Mouse (Mus musculus) telencephalon, adult 2 months (tissue): ENCODE data around the gene Grem1.

ENCODE experiments used
- DNase-seq: peaks from one replicate; pipeline ENCODE4 v3.0.0-alpha.2; 2011; ENCODE audit warnings: low read depth, low spot score

The Grem1 gene

DNA sequence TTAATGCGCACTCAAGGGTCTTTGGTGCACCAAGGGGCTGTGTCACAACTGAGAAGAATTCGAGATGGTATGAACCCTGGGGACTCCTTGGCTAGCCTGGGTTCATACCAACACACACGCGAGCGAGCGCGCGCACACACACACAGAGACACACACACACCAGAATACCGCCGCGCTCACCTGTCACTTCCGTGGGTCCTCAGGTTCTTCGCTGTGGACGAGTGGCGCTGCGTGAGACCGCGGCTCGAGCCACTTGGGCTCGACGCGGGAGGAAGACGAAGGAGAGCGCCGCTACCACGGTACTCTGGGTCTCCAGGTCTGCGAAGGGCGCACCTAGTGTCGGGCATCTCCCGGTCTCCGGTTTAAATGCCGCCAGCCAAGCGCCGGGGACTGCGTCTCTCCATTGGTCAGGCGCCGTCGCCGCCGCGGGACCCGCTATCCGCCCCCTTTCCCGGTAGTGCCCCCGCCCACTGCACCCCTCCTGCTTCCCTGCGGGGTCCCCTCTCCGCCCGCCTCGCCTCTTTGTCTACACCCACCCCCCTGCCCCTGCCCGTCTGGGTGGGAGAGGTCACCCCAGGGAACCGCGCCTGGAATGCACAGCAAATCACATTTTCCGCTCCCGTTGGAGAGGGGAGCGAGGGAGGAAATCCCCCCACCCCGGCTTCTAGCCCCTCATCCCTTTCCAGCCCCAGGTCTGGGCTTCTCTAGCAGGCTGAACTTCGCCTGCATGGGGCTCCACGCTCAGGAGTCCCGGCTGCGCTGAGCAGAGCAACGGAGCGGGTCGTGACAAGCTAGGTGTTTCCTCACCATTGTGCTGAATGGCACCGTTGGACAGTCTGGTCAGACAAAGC is at the start of gene Grem1:
Gene Grem1, minus strand, starts transcription at position 336 of the 851 bp plus-strand sequence.
- DNase-seq = no peak

DNA sequence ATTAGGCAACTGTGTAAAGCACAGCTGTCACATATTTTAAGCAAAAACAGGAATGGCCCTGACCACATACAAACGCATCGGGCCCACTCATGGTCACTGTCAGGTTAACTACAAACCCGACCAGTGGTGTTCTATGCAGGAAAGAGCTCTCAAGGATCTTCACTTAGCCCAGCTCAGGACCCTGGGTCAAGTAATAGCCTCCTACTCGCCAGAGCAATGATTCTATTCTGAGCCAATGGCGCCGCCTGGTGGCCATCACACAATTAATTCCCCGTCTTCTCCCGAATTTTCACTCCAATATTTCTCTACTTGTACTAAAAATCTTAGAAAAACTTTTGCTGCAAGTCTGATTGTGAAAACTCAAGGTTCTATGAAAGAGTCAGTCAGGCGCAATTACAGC is 49.2 kb upstream of the Grem1 start:
- no peak for DNase-seq

DNA sequence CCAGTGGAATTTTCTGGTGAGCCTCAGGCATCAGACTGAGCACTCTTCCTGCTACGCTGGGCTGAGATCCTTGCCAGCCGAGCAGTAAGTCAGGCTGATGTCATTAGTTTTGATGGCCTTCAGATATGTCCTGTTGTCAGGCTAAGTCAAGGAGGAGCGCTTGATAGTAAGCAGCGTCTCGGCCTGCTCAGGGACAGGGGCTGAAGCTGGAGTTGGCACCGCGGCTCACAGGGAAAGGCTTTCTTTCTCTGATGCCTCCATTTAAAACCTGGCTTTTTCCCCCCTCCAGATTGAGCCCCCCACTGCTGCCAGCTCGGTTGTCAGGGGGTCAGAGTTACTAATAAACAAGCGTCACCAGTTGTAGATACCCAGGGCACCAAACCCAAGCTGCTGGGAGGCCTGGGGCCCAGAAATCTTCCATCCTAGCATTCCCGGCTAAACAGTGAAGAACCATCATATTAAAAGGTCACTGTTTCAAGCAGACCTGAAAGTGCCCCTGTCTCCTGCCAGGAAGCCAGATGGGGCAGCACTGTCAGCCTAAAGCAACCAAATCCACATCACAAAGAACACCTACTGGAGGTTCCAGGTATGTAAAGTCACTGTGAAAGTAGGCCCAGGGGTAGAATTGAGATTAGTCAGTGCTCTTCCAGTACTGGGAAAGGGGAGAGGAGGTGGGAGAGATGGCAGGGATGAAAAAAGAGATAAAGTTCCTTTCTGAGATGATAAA is 48.6 kb upstream of the Grem1 start:
- DNase-seq = no peak

DNA sequence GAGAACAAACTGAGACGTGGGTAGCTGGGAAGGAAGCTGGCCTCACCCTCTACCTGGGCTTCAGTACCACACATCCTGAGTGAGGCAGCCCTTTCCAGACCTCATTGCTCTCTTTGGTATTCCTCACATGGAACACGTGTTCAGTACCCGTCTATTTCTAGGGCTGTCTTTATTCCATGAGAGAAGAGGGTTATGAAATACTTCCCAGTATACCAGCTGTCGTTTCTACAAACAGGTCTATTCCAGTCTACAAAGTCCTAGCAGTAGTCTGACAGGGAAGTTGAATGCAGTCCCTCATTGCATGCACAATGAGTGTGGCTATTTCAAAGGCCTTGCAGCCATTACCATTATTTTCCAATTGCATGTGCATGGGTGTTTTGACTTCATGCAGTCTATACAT is 47.3 kb upstream of the Grem1 start:
- DNase-seq = no peak

DNA sequence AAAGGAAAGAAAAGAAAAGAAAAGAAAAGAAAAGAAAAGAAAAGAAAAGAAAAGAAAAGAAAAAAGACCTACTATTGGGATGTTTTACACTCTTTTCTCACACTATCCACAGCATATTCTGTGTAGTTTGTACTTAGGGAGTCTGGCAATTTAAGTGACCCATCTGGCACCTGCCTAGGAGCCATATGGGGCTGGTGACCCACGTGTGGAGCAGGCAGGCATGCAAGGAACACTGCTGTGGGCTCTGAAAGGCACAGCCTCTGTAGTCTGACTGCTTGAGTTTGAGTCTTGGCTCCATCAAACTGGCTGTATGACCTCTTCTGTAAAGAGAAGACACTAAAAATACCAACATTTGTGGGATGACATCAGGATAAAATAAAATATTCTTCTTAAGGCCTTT is 45.3 kb upstream of the Grem1 start:
- DNase-seq = no peak

DNA sequence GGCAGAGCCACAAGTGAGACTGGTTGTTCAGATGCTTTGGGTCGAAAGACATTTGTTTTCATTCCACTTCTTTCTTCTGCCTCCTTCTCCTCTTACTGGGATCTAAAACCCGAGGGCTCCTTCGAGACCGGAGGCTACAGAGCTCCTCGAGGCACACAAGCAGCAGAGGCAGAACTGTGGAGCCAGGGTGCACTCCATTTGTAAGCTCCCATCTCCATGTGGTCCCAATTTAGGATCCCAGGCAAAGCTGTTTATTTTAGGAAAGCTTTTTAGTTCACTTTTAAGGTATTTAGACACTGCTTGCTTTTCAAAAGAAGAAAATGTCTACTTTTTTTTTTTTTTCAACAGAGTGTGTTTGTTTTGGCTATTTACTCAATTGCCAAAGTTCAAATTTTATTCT is 42.4 kb upstream of the Grem1 start:
- DNase-seq = no peak

DNA sequence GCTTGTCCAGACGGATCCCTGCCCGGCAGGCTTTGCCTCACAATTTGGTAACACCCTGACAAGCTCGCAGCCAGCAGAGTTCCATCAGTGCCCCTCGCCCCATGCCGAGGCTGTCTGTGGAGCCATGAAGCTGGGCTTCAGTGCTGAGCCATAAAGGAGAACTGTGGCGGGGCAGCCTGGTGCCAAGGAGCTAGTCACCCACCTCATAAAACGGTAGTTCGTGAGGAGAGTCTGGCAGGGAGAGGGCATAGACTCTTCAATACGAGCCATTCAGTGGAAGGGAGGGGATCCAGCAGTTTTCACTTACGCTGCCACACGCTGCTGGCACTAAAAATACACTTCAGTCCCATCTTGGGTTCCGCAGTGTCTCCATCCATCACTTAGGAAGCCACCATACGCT is 40.2 kb upstream of the Grem1 start:
- no peak for DNase-seq

DNA sequence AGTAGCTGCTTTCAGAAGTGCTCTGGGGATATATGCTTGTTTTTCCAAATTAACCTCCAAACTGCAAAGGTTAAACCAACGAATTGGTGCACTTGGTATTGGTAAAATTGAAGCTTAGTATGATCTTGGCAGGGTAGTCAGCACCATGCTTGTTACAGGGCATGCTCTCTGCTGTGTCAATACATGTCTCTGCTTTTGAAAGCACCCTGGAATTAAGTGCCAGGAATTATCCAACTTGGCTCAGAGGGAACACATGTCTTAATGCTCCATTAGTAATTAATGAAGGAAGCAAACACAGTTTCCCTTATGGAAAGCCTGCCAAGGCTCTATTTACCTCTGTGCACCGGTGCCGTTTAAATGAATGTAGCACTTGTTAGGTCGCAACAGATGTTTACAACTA is 36.7 kb upstream of the Grem1 start:
- no peak for DNase-seq

DNA sequence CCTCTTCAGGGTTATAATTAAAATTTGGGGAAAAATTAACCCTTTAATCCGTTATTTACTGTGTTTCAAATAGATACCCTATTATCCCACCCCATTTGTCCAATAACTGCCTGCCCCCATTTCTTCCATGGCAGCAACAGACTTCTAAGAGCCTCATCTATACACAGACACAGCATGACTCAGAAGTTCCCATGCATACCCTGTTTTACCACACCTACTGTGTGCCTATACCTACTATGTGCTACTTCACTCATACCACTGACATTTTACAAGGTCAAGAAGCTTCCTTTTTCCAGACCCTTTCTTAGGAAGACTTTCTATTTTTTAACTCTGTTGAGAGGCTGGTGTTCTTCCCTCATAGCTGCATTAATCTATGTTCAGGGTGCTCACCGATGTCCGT is 35.1 kb upstream of the Grem1 start:
- no peak for DNase-seq

DNA sequence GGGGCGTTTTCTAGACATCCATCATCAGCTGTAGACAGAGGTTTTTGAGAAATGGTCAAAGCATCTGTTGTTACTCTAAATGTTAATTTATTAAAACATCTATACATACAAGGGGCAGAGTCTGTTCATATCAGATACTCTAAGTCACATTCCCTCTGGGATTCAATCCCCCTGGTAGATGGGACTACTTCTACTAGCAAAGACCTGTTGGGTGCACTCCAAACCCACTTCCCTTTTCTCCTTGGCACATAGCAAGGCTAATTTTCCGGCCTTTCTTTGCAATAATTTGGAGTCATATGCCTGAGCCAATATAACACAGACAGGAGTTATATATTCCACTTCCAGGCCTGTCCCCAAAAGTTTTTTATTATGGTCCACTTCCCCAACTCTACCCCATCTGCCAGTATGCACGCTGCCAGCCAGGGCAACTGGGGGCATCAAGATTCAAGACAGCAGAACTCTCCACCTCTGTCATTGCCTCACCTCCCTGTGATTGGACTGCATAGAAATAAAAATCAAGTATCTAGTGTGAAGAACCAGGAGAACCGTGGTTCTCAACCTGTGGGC is 30.5 kb upstream of the Grem1 start:
- no peak for DNase-seq

DNA sequence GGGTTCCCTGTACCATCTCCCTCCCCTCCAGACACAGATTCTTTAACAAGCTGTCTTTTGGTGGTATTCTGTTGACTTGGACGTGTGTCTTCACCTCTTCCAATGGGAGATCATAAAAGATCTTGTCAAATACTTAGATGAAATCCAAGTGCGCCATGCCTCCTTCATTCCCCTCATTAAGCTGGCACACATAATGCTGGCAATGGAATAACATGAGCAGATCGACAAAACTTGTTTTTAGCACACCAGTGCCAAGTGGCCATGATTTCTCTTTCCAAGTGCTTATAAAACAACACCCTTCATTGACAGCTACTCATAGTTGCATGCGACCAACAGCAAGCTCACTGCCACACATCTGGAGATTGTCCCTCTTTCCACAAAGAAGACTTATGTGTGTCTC is 29.4 kb upstream of the Grem1 start:
- DNase-seq = no peak

DNA sequence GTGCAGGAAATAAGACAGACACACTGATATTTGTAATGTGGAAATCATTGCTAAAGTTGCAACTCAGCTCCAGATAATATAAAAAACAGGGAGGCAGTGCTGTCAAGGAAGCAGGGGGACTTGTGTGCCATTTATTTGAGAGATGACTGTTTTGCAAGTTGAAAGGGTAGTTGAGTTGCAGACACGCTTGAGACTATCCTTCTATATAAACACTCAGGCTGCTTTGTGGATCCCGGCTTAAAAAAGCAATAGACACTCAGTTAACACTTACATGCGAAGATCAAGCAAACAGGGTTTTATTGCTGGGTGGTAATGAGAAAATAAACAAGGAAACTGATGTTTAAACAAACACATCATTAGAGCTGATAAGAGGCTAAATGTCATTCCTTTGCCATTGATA is 26.4 kb upstream of the Grem1 start:
- no peak for DNase-seq

DNA sequence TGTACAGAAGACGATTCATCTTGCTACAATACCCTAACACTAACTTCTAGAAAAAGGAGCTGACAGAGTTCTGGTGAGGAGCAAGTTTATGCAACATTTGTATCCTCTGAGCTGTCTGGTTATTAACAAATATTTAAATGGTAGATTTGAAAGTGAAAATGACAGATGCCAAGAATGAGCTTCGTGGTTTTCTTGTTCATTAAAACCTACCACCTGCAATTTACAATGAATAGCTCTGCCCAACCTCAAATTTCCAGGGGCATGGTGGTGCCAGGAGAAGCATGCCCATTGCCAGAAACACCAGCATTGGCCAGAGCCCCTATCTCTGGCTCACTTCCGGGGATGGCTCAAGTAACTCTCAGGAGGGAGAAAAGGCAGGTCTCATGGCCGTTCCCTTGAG is 23.1 kb upstream of the Grem1 start:
- DNase-seq = no peak

DNA sequence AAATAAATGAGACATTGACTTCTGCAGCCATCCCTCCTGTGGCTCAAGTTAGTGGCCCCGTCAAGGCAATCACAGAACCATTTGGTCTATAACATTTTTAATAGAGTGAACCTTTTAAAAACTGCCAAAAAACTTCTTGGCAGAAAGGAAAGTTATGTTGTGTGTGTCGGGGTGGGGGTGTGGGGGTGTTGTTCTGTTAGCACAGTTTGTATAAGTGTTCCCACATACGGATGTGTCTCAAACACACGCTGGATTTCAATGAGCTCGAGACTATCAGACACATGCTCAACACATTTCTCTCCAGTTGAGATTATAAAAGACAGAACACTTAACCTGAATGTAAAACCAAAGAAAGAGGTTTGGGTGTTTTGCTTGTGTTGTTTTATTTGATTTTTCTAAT is 22.7 kb upstream of the Grem1 start:
- no peak for DNase-seq

DNA sequence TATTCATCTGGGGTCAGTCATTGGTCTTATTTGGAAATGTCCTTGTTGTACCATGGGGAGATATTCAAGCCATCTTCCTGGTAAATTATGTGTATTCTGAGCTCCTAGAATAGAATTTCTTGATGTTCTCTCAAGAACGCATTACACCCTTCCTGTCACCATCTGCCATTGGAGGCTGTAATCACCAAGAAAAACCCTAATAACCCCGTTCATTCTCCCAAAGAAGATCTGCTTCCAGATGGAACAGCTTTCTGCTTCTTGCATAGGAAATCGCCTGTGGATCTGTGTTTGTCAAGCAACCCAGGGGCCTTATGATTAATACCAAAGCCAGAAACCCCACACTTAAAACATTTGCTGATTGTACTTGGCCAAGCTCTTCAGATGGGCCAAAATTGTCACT is 20.9 kb upstream of the Grem1 start:
- DNase-seq = peak; percentile 46

DNA sequence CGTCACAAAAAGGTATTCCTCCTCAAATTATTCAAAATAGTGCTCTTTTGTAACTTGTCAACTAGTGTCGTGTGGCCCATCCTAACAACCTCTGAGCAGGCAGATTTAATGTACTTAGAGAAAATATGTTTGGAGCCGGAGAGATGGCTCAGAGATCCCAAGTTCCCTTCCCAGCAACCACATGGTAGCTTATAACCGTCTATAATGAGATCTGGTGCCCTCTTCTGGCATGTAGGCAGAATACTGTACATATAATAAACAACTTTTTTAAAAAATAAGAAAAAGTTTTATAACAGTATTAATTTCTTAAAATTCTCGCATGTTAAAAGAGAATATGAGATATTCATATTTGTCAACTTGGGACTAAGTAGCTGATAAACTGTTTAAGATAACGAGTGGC is 19.6 kb upstream of the Grem1 start:
- no peak for DNase-seq

DNA sequence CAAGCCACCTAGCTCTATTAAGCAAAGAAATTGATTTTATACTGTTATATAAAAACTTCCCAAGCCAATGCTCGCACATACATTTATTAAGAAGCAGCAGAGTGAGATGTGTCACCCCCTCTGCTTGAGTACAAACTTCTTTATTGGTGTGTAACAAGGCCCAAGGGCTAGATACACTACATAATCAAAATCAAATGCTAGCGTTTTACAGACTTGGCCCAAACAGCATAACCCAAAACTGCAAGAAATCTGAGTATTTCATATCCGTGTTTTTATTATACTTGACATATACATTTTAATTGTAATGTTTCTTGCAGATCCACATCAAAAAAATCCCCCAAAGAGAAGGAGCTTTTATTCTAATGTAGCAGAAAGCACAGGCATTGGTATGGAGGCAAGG is 17.9 kb upstream of the Grem1 start:
- DNase-seq = no peak

DNA sequence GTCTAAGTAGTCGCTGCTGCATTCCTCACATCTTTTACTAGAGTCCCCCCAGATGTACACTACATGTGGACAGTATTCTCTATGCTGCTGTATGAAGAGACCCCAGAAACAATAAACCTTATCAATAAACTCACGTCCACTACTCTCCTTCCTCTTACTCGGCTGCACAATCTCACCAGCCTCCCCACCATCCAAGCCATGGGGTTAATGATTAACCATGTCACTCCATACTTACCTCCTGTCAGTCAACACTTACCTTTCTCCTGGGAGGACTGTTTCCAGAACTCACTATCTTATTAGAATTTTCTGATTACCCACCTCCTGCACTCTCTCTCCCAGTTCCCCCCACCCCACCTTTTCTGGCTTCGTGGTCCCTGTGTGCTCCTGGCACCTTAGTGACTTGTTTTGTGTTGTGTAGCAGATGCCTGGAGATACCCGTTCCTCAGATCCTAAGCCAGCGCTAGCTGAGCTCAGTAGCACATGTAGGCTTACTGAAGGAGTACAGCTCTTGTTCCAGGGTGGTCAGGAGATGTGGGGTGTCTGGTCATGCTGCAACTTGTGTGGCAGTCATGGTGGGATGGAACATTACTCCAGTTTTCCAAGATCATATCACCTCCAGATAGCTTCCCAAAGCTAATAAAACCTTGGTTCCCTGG is 15.8 kb upstream of the Grem1 start:
- no peak for DNase-seq

DNA sequence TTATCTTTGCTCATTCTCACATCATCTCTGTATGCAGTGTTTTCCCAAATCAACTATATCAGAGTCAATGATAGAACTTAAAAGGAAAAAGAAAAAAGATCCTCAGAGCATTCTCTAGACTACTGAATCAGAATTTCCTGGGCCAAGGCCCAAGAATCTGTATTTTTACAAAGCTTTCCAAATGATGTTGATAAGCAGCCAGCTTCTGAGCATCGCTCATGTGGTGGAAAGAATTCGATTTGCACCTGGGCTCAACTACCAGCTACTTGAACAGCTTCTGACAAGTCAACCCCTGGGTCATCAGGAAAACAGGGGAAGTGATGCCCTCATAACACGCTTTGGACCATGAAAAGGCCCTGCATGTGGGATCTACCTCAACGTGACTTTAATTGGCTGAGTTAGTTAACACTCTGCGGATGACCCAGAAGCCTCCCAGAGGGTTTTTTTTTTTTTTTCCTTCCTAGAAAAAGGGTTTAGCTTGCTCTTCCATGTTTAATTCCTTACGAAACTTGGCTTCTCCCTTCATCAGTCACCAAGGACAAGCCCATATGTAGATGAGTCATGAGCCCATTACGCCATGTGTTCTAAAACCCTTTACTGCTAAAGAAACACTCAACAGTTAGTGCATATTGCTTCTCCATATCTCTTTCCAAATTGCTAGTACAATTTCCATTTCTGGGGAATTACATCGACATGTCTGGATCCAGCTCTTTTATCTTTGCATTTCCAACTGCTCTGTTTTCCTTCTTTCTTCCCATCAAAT is 10.3 kb upstream of the Grem1 start:
- DNase-seq = no peak

DNA sequence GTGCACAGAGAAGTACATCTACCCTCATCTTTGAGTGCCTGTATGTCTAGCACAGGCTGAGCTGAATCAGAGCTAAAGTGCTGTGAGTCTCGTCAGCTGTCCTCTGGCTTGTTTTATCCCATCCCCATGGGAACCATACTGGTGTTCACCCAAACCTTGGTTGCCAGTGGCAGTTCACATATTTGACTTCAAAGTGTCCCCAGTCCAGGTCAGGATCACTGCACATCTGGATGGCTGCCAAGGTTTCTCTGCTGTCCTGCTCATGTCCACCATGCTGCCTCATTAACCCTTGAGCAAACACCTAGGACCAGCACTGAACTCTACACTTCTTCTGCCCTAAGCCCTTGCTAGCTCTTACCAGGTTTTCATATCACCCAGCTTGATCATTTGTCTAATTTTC is 7.4 kb upstream of the Grem1 start:
- DNase-seq = no peak

DNA sequence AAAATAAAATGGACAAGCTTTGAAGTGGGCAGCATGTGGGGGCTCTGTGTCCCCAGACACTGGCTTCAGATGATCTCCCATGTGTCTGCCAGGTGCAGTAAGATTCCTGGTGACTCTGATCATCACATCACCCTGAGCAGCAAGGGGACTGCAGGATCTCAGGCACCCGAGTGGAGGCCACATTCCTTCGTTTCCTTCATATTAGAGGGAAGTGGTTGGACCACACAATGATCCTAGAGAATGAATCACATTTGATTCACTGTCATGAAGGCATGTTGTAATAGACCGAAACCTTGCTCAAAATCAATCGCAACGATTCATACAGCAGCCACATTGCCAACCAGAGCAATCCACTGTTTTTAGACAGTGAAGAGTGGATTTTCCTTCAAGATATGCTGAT is 6.5 kb upstream of the Grem1 start:
- DNase-seq = no peak
